Mouse (Mus musculus): ENCODE data around the gene Lrba. TPM values are rescaled to one million over a fixed set of nuclear protein-coding genes. Genes with fewer than 3 reads are reported as not detected.

Gene Lrba
- polyA plus RNA-seq, 1 experiment from 2014 or later = 5.9 TPM

DNA sequence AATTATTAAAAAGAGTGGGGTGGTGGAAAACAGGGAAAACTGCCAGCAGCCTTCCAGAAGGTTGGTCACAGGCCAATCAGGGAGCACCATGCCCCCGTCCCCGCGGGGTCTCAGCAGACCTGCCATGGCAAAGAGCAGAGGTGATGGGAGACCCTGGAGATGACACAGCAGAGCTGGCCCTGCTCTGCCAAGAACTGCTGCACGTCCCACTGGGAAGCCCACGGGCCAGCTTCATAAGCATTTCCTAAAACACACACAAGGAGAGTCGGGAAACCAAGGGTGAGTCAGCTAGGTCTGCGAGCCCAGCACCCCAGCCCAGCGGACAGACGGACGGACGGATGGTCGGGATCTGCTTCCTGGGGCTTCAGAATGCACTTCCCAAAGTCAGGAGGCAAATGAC lies 561.8 kb downstream of the Lrba start:
- ATAC-seq (replicated peaks; ENCODE audit: low FRiP score, low read depth) = no peak
- Histone ChIP-seq H3K4me1 (replicated peaks; ENCODE audit: insufficient read depth, low read length) (no peaks in the 10 kb centered on the region), H3K27ac (no peak overlapping the region)

DNA sequence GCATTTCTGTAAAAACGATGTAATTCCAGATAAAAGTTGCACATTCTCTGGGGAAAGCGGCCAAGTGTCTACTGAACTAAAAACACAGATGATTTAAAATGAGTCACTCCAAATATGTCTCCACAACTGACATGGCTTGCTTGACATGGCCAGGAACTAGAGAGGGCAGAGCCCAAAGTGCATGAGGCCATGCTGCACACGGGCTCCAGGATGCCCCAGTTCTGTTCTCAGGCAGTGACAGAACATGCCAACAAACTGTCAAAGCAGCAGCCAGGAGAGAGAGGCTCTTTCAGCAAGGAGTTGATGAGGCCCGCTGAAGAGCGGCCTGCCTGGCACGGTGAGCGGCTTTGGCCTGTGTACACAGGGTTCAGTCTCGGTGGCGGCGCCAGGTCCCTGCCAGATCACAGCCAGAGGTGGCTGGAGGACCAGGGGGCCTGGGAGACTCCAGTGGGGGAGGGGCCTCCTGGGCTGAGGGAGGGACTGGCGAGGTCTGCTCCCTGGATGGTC lies 562.4 kb downstream of the Lrba start:
- Histone ChIP-seq H3K27me3 (ENCODE audit: insufficient read depth, low read length) (no peaks in the 10 kb centered on the region), H3K4me1 (replicated peaks; ENCODE audit: insufficient read depth, low read length) (no peaks in the 10 kb centered on the region), H3K4me3 (replicated peaks; ENCODE audit: low read depth, low read length) (no peak overlapping the region), H3K9me3 (replicated peaks; ENCODE audit: low read length) (no peaks in the 10 kb centered on the region), H3K9ac (ENCODE audit: low read depth, low read length) (no peak overlapping the region), H3K4me2 (ENCODE audit: low read length) (no peak overlapping the region), H3K36me3 (ENCODE audit: insufficient read depth, low read length) (no peaks in the 10 kb centered on the region), H3K27ac (no peak overlapping the region)
- no peak for DNase-seq (ENCODE audit: low spot score)
- no peak for TF ChIP-seq CTCF (IDR thresholded peaks at IDR 0.05; ENCODE audit: low read depth)
- ATAC-seq (replicated peaks; ENCODE audit: low FRiP score, low read depth) = no peak
- WGBS = 52% methylated on average over 11 of the region's 11 CpGs

More for the DNA sequence above, 561.8 kb downstream of the Lrba start:
- H3K9ac ChIP-seq (ENCODE audit: low read depth, low read length) = no peak overlapping the region
- H3K27me3 ChIP-seq (ENCODE audit: insufficient read depth, low read length) = no peaks in the 10 kb centered on the region
- H3K9me3 ChIP-seq (replicated peaks; ENCODE audit: low read length) = no peaks in the 10 kb centered on the region
- H3K4me3 ChIP-seq (replicated peaks; ENCODE audit: low read depth, low read length) = no peak overlapping the region
- WGBS = 86% methylated on average over 12 of the region's 12 CpGs
- no peak for TF ChIP-seq CTCF (IDR thresholded peaks at IDR 0.05; ENCODE audit: low read depth)
- H3K4me2 ChIP-seq (ENCODE audit: low read length) = no peak overlapping the region
- DNase-seq (ENCODE audit: low spot score) = no peak
- H3K36me3 ChIP-seq (ENCODE audit: insufficient read depth, low read length) = no peaks in the 10 kb centered on the region

DNA sequence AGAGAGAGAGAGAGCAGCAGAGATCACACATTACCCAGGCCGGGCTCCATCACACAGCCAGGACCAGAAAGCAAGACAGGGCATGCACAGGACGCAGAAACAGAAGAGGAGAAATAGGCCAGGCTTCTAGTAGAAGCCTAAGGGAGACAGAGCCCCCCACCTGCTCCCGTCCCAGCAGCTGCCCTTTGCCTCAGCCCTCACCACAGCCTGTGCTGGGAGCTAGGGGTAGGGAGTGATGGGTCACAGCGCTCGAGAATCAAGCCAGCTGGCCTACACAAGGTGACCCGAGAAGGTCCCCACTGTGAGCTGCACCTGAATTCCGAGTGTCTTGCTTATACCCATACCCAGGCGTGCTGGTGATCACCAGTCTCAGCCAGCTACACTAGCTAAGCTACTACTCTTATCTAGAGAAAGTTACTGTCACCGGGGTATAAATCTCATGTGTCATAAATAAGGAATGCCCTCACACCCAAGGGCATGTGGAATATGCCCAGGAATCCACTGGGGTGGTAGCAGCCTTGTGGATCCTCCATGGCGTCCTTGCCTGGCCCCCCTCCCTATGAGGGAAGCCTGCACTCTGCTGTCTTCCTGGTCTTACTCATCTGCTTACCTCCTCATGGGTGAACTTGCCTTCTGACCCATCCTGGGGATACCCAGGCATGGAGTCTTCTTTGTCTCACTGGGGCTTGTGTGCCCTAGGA lies 563.1 kb downstream of the Lrba start:
- WGBS = 86% methylated on average over 10 of the region's 10 CpGs
- Histone ChIP-seq H3K4me1 (replicated peaks; ENCODE audit: insufficient read depth, low read length) (no peaks in the 10 kb centered on the region), H3K27ac (no peak overlapping the region), H3K9me3 (replicated peaks; ENCODE audit: low read length) (no peaks in the 10 kb centered on the region), H3K27me3 (ENCODE audit: insufficient read depth, low read length) (no peaks in the 10 kb centered on the region), H3K4me2 (ENCODE audit: low read length) (no peak overlapping the region), H3K9ac (ENCODE audit: low read depth, low read length) (no peak overlapping the region), H3K4me3 (replicated peaks; ENCODE audit: low read depth, low read length) (no peak overlapping the region), H3K36me3 (ENCODE audit: insufficient read depth, low read length) (no peaks in the 10 kb centered on the region)
- no peak for TF ChIP-seq CTCF (IDR thresholded peaks at IDR 0.05; ENCODE audit: low read depth)
- DNase-seq (ENCODE audit: low spot score) (no peak), ATAC-seq (replicated peaks; ENCODE audit: low FRiP score, low read depth) (no peak)

DNA sequence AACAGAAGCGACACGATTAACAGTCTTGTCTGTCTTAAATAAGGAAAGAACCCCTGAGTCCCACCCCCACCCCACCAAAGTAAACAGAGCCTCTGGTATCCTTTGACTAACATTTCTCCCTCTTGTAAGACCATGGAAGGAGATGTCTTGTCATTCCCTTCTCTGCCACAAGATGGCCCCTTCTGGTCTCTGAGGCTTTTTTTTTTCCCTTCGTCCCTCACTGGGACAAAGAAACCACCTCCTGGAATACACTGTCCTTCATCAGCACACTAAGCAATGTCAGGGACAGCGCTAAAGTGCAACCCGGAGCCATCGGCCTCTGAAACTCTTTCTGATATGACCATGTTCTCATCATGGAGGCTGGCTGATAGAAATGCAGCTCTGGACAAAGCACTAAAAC lies 564.2 kb downstream of the Lrba start:
- Histone ChIP-seq H3K36me3 (ENCODE audit: insufficient read depth, low read length) (no peaks in the 10 kb centered on the region), H3K27ac (no peak overlapping the region), H3K4me2 (ENCODE audit: low read length) (no peak overlapping the region), H3K27me3 (ENCODE audit: insufficient read depth, low read length) (no peaks in the 10 kb centered on the region), H3K9ac (ENCODE audit: low read depth, low read length) (no peak overlapping the region), H3K4me1 (replicated peaks; ENCODE audit: insufficient read depth, low read length) (no peaks in the 10 kb centered on the region), H3K9me3 (replicated peaks; ENCODE audit: low read length) (no peaks in the 10 kb centered on the region), H3K4me3 (replicated peaks; ENCODE audit: low read depth, low read length) (no peak overlapping the region)
- TF ChIP-seq CTCF (IDR thresholded peaks at IDR 0.05; ENCODE audit: low read depth) = peak; percentile 77
- DNase-seq (ENCODE audit: low spot score) (peak; percentile 91), ATAC-seq (replicated peaks; ENCODE audit: low FRiP score, low read depth) (no peak)
- 34% methylated on average over 6 of the region's 6 CpGs for WGBS

DNA sequence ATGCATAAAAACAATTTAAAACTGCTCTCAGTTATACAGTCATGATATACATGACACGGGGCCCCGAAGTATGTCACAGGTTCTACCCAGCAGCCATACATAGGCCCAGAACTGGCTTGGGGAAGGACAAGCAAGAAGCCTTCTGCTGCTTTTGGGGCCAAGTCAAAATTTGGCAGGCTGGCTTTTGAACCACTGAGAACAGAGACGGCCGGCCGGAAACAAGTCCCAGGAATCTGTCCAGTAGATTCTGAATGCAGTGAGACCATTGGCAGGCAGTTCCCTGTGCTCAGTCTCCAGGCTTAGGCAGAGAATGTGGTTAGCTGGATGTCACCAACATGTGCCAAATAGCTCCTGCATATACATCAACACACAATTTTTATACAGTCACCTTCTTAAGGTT lies 565.3 kb downstream of the Lrba start:
- H3K9me3 ChIP-seq (replicated peaks; ENCODE audit: low read length) = no peaks in the 10 kb centered on the region
- no peaks in the 10 kb centered on the region for H3K36me3 ChIP-seq (ENCODE audit: insufficient read depth, low read length)
- no peaks in the 10 kb centered on the region for H3K27me3 ChIP-seq (ENCODE audit: insufficient read depth, low read length)
- H3K27ac ChIP-seq = no peak overlapping the region
- ATAC-seq (replicated peaks; ENCODE audit: low FRiP score, low read depth) = no peak
- 94% methylated on average over 5 of the region's 5 CpGs for WGBS
- no peak for TF ChIP-seq CTCF (IDR thresholded peaks at IDR 0.05; ENCODE audit: low read depth)
- H3K4me3 ChIP-seq (replicated peaks; ENCODE audit: low read depth, low read length) = no peak overlapping the region
- no peak overlapping the region for H3K4me2 ChIP-seq (ENCODE audit: low read length)
- no peaks in the 10 kb centered on the region for H3K4me1 ChIP-seq (replicated peaks; ENCODE audit: insufficient read depth, low read length)
- no peak overlapping the region for H3K9ac ChIP-seq (ENCODE audit: low read depth, low read length)
- no peak for DNase-seq (ENCODE audit: low spot score)

DNA sequence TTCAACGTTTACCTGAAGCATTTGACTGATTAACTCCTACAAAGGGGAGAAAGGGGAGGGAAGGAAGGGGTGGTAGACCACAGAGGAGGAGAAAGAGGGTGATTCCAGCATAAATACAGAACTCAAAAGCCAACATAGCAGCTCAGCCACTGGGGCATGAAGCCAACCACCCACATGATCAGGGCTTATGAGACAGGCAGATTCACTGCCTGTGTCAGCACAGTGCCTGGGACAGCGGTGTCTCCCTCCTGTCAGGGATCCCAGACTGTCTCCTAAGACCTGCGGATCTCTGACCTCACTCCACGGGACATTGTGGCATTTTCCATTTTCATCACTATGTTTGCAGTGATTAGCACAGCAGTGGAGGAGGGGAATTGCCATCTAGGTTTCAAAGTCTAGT lies 568.8 kb downstream of the Lrba start:
- H3K4me3 ChIP-seq (replicated peaks; ENCODE audit: low read depth, low read length) = no peak overlapping the region
- no peaks in the 10 kb centered on the region for H3K9me3 ChIP-seq (replicated peaks; ENCODE audit: low read length)
- no peaks in the 10 kb centered on the region for H3K27me3 ChIP-seq (ENCODE audit: insufficient read depth, low read length)
- no peak overlapping the region for H3K9ac ChIP-seq (ENCODE audit: low read depth, low read length)
- TF ChIP-seq CTCF (IDR thresholded peaks at IDR 0.05; ENCODE audit: low read depth) = no peak
- no peak overlapping the region for H3K4me2 ChIP-seq (ENCODE audit: low read length)
- DNase-seq (ENCODE audit: low spot score) = no peak
- no peak for ATAC-seq (replicated peaks; ENCODE audit: low FRiP score, low read depth)
- 33% methylated on average over 4 of the region's 4 CpGs for WGBS
- no peak overlapping the region; the same call in 1 of the 2 replicates for H3K27ac ChIP-seq
- no peaks in the 10 kb centered on the region for H3K4me1 ChIP-seq (replicated peaks; ENCODE audit: insufficient read depth, low read length)
- H3K36me3 ChIP-seq (ENCODE audit: insufficient read depth, low read length) = no peaks in the 10 kb centered on the region

Data from kidney, postnatal 0 days (tissue).